Mouse (Mus musculus) liver, embryonic 15.5 days (tissue): ENCODE data around the gene 3110021N24Rik. TPM values are rescaled to one million over a fixed set of nuclear protein-coding genes. Genes with fewer than 3 reads are reported as not detected.
"Not testable (repeated sequence)": the region's sequence is repeated elsewhere in the genome, so short reads cannot be mapped to it uniquely, and the experiment has no call there.

Experiments used
- ATAC-seq: fragments of 200-750 bp; cut with Nextera tagmentation; 2 replicates; pipeline ENCODE4 v1.8.0; 2017; ENCODE audit warnings: moderate number of reproducible peaks, mild to moderate bottlenecking, moderate library complexity; ENCODE audit not compliant: insufficient read depth
- H3K27ac ChIP-seq: fragments of 300-500 bp; sonication (generic); replicated peaks from 2 replicates; pipeline ENCODE4 v1.5.1; 2015; ENCODE audit warnings: mild to moderate bottlenecking, inconsistent platforms
- H3K27me3 ChIP-seq: fragments of 300-500 bp; sonication (generic); 2 replicates; pipeline ENCODE4 v1.6.1; 2015; ENCODE audit warnings: mild to moderate bottlenecking, inconsistent platforms
- H3K36me3 ChIP-seq: fragments of 300-500 bp; sonication (generic); replicated peaks from 2 replicates; pipeline ENCODE4 v1.6.1; 2015; ENCODE audit warnings: moderate library complexity, mild to moderate bottlenecking, inconsistent platforms
- H3K4me1 ChIP-seq: fragments of 300-500 bp; sonication (generic); replicated peaks from 2 replicates; pipeline ENCODE4 v1.6.1; 2015; ENCODE audit warnings: inconsistent platforms
- H3K4me2 ChIP-seq: fragments of 300-500 bp; sonication (generic); 2 replicates; pipeline ENCODE4 v1.6.1; 2015; ENCODE audit warnings: moderate library complexity, mild to moderate bottlenecking, inconsistent platforms
- H3K4me3 ChIP-seq: fragments of 300-500 bp; sonication (generic); replicated peaks from 2 replicates; pipeline ENCODE4 v1.5.1; 2015; ENCODE audit warnings: mild to moderate bottlenecking, inconsistent platforms
- H3K9ac ChIP-seq: fragments of 300-500 bp; sonication (generic); 2 replicates; pipeline ENCODE4 v1.6.1; 2015; ENCODE audit warnings: moderate library complexity, mild to moderate bottlenecking, inconsistent platforms
- H3K9me3 ChIP-seq: fragments of 300-500 bp; sonication (generic); replicated peaks from 2 replicates; pipeline ENCODE4 v1.6.1; 2016; ENCODE audit warnings: inconsistent platforms
- WGBS: fragments of 180-500 bp; shearing (Covaris S2); methylation state at CpG from one replicate; pipeline ENCODE4 v1.1.7; 2015; ENCODE audit warnings: mixed read lengths; ENCODE audit not compliant: insufficient replicate concordance; 5-methylcytosine and 5-hydroxymethylcytosine counted together
- polyA plus RNA-seq: library from polyadenylated mRNA; unstranded; fragments of >200 nt; fragmentation: Nextera tagmentation; extraction: Ambion mirVana; gene quantifications from 2 replicates; pipeline ENCODE4 v1.2.1, GENCODE M21; 2015

3110021N24Rik gene
- polyA plus RNA-seq = 0.15 TPM in 1 of 2 replicates, not detected in the other

- ATAC-seq = no peak
- Histone ChIP-seq H3K9ac (no peak within 1 kb of the TSS), H3K27me3 (no peaks in the 10 kb centered on the region), H3K4me3 (no peak within 1 kb of the TSS), H3K4me2 (no peak within 1 kb of the TSS), H3K27ac (no peak within 1 kb of the TSS), H3K36me3 (no peaks in the 10 kb centered on the region), H3K4me1 (no peaks in the 10 kb centered on the region; the same call in 1 of the 2 replicates), H3K9me3 (no peaks in the 10 kb centered on the region)
- WGBS = 64% methylated on average over 5 of the region's 5 CpGs
Observed at GRCm38 (mm10) chr4:108719349-108719748, at the start of gene 3110021N24Rik. Gene 3110021N24Rik, plus strand, starts transcription at chr4:108719649.

DNA sequence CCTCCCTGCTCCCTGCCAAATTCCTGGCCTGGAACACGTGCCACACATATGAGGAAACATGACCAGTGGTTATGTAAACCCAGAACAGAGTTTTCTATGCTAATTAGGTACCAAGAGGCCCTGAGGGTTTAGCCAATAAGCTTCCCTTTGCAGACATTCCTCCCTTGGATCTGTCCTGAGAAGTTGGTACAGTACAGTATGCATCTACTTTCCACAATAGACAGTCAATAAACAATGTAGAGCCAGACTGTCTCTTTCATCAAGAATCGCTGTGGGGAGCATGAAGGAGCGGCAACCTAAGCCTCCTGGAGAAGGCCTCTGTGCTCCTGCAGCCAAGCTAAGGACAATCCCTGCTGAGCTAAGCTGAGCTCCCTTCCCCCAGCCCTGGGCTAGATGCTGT is 33.3 kb upstream of the 3110021N24Rik start:
- no peaks in the 10 kb centered on the region for H3K36me3 ChIP-seq
- no peak overlapping the region for H3K27ac ChIP-seq
- WGBS = 56% methylated on average over 3 of the region's 3 CpGs
- H3K4me2 ChIP-seq = no peak overlapping the region
- H3K27me3 ChIP-seq = no peaks in the 10 kb centered on the region
- H3K4me1 ChIP-seq = no peaks in the 10 kb centered on the region
- H3K9me3 ChIP-seq = no peaks in the 10 kb centered on the region
- no peak for ATAC-seq
- H3K9ac ChIP-seq = no peak overlapping the region
- H3K4me3 ChIP-seq = no peak overlapping the region

DNA sequence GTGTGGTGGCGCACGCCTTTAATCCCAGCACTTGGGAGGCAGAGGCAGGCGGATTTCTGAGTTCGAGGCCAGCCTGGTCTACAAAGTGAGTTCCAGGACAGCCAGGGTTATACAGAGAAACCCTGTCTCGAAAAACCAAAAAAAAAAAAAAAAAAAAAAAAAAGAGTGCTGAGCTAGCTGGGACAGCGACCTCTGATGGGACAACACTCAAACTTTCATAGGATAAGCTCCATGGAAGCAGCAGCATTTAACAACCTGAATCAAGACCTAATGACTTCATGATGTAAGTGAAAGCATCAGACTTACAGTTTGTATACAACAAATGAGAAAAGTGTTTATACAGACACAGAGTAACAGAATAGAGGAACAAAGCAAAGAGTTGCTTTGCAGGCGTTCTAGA is 32.4 kb upstream of the 3110021N24Rik start:
- not testable (repeated sequence) for H3K27ac ChIP-seq, H3K27me3 ChIP-seq, H3K4me1 ChIP-seq, ATAC-seq, H3K4me2 ChIP-seq, H3K9me3 ChIP-seq, H3K9ac ChIP-seq, H3K4me3 ChIP-seq, H3K36me3 ChIP-seq
- WGBS = 71% methylated on average over 6 of the region's 7 CpGs

DNA sequence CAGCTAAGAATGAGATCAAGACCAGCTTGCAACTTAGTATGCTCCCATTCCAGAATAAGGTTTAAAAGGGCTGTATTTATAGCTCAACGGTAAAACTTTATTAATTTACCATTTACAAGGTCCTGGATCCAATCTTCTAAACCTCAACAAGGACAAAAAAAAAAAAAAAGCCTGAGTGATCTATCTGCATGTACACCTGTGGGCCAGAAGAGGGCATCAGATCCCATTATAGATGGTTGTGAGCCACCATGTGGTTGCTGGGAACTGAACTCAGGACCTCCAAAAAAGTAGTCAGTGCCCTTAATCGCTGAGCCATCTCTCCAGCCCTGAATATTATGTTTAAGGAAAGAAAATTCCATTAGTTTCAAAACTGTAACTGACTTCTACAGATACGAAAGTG is 29.0 kb upstream of the 3110021N24Rik start:
- no peaks in the 10 kb centered on the region for H3K36me3 ChIP-seq
- H3K27ac ChIP-seq = no peak overlapping the region
- 64% methylated on average over 3 of the region's 3 CpGs for WGBS
- no peak overlapping the region for H3K9ac ChIP-seq
- no peak overlapping the region for H3K4me2 ChIP-seq
- H3K9me3 ChIP-seq = no peaks in the 10 kb centered on the region
- no peaks in the 10 kb centered on the region for H3K4me1 ChIP-seq
- H3K4me3 ChIP-seq = no peak overlapping the region
- ATAC-seq = no peak
- no peaks in the 10 kb centered on the region for H3K27me3 ChIP-seq

GRCm38 (mm10) chr4:108691469-108691868 is 28.0 kb upstream of the 3110021N24Rik start:
- H3K27me3 ChIP-seq = no peaks in the 10 kb centered on the region

GRCm38 (mm10) chr4:108696934-108697333 is 22.5 kb upstream of the 3110021N24Rik start:
- Histone ChIP-seq H3K36me3 (no peaks in the 10 kb centered on the region), H3K4me3 (no peak overlapping the region), H3K4me2 (no peak overlapping the region), H3K27ac (no peak overlapping the region), H3K27me3 (no peaks in the 10 kb centered on the region), H3K9me3 (no peaks in the 10 kb centered on the region), H3K9ac (no peak overlapping the region), H3K4me1 (no peaks in the 10 kb centered on the region)
- ATAC-seq = no peak
- 48% methylated on average over 3 of the region's 3 CpGs for WGBS

More at GRCm38 (mm10) chr4:108691469-108691868, 28.0 kb upstream of the 3110021N24Rik start:
- Histone ChIP-seq H3K9me3 (no peaks in the 10 kb centered on the region), H3K27ac (no peak overlapping the region), H3K4me1 (no peaks in the 10 kb centered on the region), H3K9ac (no peak overlapping the region), H3K4me2 (no peak overlapping the region), H3K4me3 (no peak overlapping the region), H3K36me3 (no peaks in the 10 kb centered on the region)
- ATAC-seq = no peak

- Histone ChIP-seq H3K9ac (no peak overlapping the region), H3K4me2 (no peak overlapping the region), H3K4me3 (no peak overlapping the region), H3K9me3 (no peaks in the 10 kb centered on the region), H3K36me3 (no peaks in the 10 kb centered on the region), H3K27ac (no peak overlapping the region), H3K27me3 (no peaks in the 10 kb centered on the region), H3K4me1 (no peaks in the 10 kb centered on the region)
- ATAC-seq = no peak
- WGBS = 60% methylated on average over 5 of the region's 5 CpGs
Observed at GRCm38 (mm10) chr4:108708209-108708608, 11.2 kb upstream of the 3110021N24Rik start.

DNA sequence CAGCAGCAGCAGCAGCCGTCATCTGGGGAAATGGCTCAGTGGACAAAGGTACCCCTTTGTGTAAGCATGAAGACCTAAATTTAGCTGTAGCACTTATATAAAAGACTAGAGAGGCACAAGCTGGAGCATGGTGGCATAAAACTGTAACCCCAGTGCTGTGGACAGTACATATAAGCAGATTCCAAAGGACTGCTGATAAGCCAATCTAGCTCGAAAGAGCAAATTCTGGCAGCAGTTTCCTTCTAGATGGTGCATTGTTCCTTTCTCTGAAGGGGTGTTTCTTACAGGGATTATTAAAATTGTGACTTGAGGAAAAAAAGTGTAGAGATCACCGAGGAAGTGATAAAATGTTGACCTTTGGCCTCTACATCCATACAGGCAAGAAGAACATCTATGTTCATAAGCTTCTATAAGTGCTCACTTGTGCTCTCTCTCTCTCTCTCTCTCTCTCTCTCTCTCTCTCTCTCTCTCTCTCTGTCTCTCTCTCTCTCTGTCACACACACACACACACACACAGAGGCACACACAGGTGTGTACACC is 1.9 kb downstream of the 3110021N24Rik start:
- no peak for ATAC-seq
- Histone ChIP-seq H3K36me3 (no peaks in the 10 kb centered on the region), H3K9ac (no peak overlapping the region), H3K27ac (no peak overlapping the region), H3K4me3 (no peak overlapping the region), H3K4me2 (no peak overlapping the region), H3K9me3 (no peaks in the 10 kb centered on the region), H3K27me3 (no peaks in the 10 kb centered on the region), H3K4me1 (no peaks in the 10 kb centered on the region; the same call in 1 of the 2 replicates)
- WGBS = 41% methylated on average over 3 of the region's 3 CpGs

- H3K4me3 ChIP-seq = no peak overlapping the region
- no peak overlapping the region for H3K9ac ChIP-seq
- H3K4me1 ChIP-seq = no peaks in the 10 kb centered on the region; the same call in 1 of the 2 replicates
- no peak for ATAC-seq
- no peaks in the 10 kb centered on the region for H3K9me3 ChIP-seq
- no peaks in the 10 kb centered on the region for H3K36me3 ChIP-seq
- no peak overlapping the region for H3K4me2 ChIP-seq
- H3K27me3 ChIP-seq = no peaks in the 10 kb centered on the region
- 55% methylated on average over 2 of the region's 2 CpGs for WGBS
- H3K27ac ChIP-seq = no peak overlapping the region
Observed at GRCm38 (mm10) chr4:108724102-108724501, 4.7 kb downstream of the 3110021N24Rik start.

- no peak for ATAC-seq
Observed at GRCm38 (mm10) chr4:108730450-108730849, 11.0 kb downstream of the 3110021N24Rik start.

GRCm38 (mm10) chr4:108731582-108731981 is 12.1 kb downstream of the 3110021N24Rik start:
- no peak overlapping the region for H3K9ac ChIP-seq
- H3K27ac ChIP-seq = no peak overlapping the region
- no peak for ATAC-seq
- no peak overlapping the region for H3K4me2 ChIP-seq
- 45% methylated on average over 3 of the region's 3 CpGs for WGBS
- H3K9me3 ChIP-seq = no peaks in the 10 kb centered on the region
- no peaks in the 10 kb centered on the region for H3K36me3 ChIP-seq
- no peak overlapping the region for H3K4me3 ChIP-seq
- no peaks in the 10 kb centered on the region for H3K4me1 ChIP-seq
- H3K27me3 ChIP-seq = no peaks in the 10 kb centered on the region

More at GRCm38 (mm10) chr4:108730450-108730849, 11.0 kb downstream of the 3110021N24Rik start:
- H3K9me3 ChIP-seq = no peaks in the 10 kb centered on the region
- 44% methylated on average over 1 of the region's 1 CpGs for WGBS
- H3K4me1 ChIP-seq = no peaks in the 10 kb centered on the region
- H3K27me3 ChIP-seq = no peaks in the 10 kb centered on the region
- no peak overlapping the region for H3K4me2 ChIP-seq
- no peak overlapping the region for H3K4me3 ChIP-seq
- H3K27ac ChIP-seq = no peak overlapping the region
- H3K36me3 ChIP-seq = no peaks in the 10 kb centered on the region
- no peak overlapping the region for H3K9ac ChIP-seq
